Mouse (Mus musculus): ENCODE measurements around the gene Cfap300. TPM values are rescaled to one million over a fixed set of nuclear protein-coding genes. Genes with fewer than 3 reads are reported as not detected.
A peak's percentile ranks its signal among the peaks of the same experiment; 100 is the strongest.

Gene Cfap300
- total RNA-seq (2021) = 1 to 10 TPM in 1 of 2 experiments, under 1 TPM in 1; 0.76 to 1.4 TPM
- long read RNA-seq, experiment 1 = 0 reads
- long read RNA-seq, experiment 2 = 0 reads

- intact Hi-C loops (cut with DNase I) = loop anchor here (5.0 kb wide), 1 partner anchor 35 kb away; no protein-coding TSS in a partner anchor
- peak; percentile 97 to 98 for DNase-seq
Observed at GRCm38 (mm10) chr9:8042338-8043043, at the start of gene Cfap300. TSS of gene Cfap300 (minus strand) at chr9:8042823.

- intact Hi-C loops (cut with DNase I) = loop anchor here (10.0 kb wide), 1 partner anchor 364 kb away; no protein-coding TSS in a partner anchor
Observed at GRCm38 (mm10) chr9:8078882-8079281, 36.3 kb upstream of the Cfap300 start.

DNA sequence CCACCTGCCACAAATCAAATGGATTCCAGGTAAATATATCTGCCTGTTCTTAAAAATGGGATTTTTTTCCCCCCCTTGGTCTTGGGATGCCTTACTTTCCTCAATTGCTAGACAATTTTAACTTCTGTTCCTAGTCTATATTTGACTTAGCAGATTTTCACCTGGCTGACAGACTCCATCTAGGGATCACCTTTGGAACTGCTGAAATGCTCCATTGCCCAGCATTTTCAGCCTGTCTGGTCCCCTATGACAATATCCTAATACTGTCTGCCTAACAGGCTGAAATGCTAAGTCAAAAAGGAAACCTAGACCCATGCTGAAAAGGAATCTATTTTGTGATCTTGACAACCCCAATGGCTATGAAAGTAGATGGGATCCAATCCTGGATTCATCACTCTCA is 31.7 kb upstream of the Cfap300 start:
- DNase-seq = peak in 1 of 2 experiments; percentile 14

More at GRCm38 (mm10) chr9:8078882-8079281, 36.3 kb upstream of the Cfap300 start:
- no peak for DNase-seq

GRCm38 (mm10) chr9:8073203-8073755 is 30.7 kb upstream of the Cfap300 start:
- intact Hi-C loops (cut with DNase I) = loop anchor here (5.0 to 10.0 kb wide), 2 partner anchors 161 to 358 kb away; no protein-coding TSS in a partner anchor
- no peak for DNase-seq

More for the DNA sequence above, 31.7 kb upstream of the Cfap300 start:
- intact Hi-C loops (cut with DNase I) = loop anchor here (5.0 to 10.0 kb wide), 2 partner anchors 162 to 360 kb away; no protein-coding TSS in a partner anchor

GRCm38 (mm10) chr9:8059636-8060035 is 17.0 kb upstream of the Cfap300 start:
- no peak for DNase-seq
- intact Hi-C loops (cut with DNase I) = no loop called here

DNA sequence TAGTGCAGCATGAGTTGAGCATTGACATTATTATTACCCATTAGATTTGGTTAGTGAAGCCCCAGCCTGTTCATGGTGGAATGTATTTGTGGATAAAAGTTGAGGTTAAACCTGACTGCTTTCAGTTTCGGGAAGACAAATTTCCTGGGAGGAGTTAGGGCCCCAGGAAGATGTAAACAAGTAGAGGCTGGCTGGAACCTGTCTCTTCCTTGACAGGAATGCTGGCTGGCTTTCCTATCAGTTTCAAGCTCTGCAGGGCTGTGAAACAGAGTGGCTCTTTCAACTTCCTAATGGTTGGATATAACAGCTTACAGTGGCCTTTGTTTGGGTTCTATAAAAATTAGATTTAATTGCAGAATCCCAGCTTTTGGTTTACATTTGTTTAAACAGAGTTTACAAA is 12.2 kb upstream of the Cfap300 start:
- DNase-seq = no peak
- intact Hi-C loops (cut with DNase I) = no loop called here

- DNase-seq = no peak
- intact Hi-C loops (cut with DNase I) = loop anchor here (5.0 kb wide), 1 partner anchor 36 kb away; no protein-coding TSS in a partner anchor
Observed at GRCm38 (mm10) chr9:8043044-8043387, 393 bp upstream of the Cfap300 start.

- intact Hi-C loops (cut with DNase I) = no loop called here
- no peak for DNase-seq
Observed at GRCm38 (mm10) chr9:8035546-8035945, 7.1 kb downstream of the Cfap300 start.

GRCm38 (mm10) chr9:8035091-8035490 is 7.5 kb downstream of the Cfap300 start:
- intact Hi-C loops (cut with DNase I) = no loop called here
- no peak for DNase-seq

DNA sequence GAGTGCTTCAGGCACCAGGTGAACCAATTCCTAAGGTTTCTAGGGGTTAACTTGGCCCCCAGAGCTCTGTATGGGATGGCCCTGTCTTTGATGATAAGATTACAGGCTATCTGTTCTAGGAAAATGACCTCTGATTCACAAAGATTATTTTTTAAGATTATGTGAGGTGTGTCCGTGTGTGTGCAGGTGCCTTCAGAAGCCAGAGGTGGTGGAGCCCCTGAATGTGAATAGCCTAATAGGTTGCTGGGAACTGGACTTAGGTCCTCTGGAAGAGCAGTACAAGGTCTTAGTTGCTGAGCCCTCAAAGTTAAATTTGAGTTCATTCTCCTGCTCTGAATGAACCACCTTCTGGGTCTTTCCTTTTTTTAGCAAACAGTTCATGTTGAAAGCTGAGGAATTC is 8.5 kb downstream of the Cfap300 start:
- intact Hi-C loops (cut with DNase I) = no loop called here
- no peak for DNase-seq

GRCm38 (mm10) chr9:8032847-8033246 is 9.8 kb downstream of the Cfap300 start:
- intact Hi-C loops (cut with DNase I) = no loop called here
- DNase-seq = no peak

DNA sequence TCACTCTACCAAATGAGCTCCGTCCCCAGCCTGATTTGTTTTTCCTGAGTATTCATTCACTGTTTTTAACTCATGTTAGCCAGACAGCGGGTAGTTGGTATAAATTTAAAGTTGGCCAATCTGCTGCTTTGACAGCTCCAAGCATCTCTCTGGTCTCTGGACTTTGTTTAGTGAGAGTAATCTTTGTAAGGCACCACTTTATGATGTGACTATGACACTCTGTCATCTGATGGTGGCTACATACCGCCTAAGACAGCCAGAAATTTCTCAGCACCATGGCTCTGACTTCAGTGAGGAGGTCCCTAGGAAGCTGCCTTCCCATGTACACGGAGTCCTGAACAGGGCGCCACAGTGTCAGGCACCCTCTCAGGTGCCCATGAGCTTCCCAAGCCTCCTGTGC is 24.0 kb downstream of the Cfap300 start:
- no peak for DNase-seq
- intact Hi-C loops (cut with DNase I) = no loop called here

- intact Hi-C loops (cut with DNase I) = no loop called here
- DNase-seq = peak; percentile 8 to 32
Observed at GRCm38 (mm10) chr9:8017253-8017913, 25.2 kb downstream of the Cfap300 start.

- peak; percentile 94 to 95 for DNase-seq
- intact Hi-C loops (cut with DNase I) = loop anchor here (5.0 to 10.0 kb wide), 4 partner anchors 42 to 240 kb away; partner anchors contain the start of genes Birc2, Cep126 and Tmem123
Observed at GRCm38 (mm10) chr9:8004370-8004991, 38.1 kb downstream of the Cfap300 start, which contains the start of gene Yap1. TSS of gene Yap1 (minus strand) at chr9:8004596.

- DNase-seq = peak; percentile 61 to 67
- intact Hi-C loops (cut with DNase I) = loop anchor here (5.0 to 10.0 kb wide), 4 partner anchors 41 to 239 kb away; partner anchors contain the start of genes Birc2, Cep126 and Tmem123
Observed at GRCm38 (mm10) chr9:8003301-8004271, 39.0 kb downstream of the Cfap300 start.

DNA sequence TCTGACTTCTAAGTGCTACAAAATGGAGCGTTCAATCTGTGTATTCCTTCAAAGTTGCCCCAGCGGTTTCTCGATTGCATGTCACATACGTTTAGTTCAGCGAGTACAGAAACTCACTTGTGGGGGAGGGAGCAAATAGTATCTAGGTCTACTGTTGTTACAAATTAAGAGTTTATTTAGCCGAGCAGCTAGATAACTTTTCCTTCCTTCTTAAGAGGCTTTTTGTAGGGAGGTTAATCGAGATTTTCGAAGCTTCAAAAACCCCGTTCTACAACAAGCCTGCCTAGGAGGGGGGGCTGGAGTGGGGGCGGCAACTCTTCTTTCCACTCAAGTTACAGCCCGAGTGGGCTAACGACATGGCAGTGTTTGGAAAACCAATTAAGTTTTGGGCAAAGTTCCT is 39.8 kb downstream of the Cfap300 start:
- peak in 1 of 2 experiments; percentile 14 for DNase-seq
- intact Hi-C loops (cut with DNase I) = loop anchor here (5.0 to 10.0 kb wide), 4 partner anchors 41 to 238 kb away; partner anchors contain the start of genes Birc2, Cep126 and Tmem123

- intact Hi-C loops (cut with DNase I) = loop anchor here (5.0 to 10.0 kb wide), 4 partner anchors 39 to 237 kb away; partner anchors contain the start of genes Birc2, Cep126 and Tmem123
- peak in 1 of 2 experiments; percentile 26 for DNase-seq
Observed at GRCm38 (mm10) chr9:8001352-8001751, 41.3 kb downstream of the Cfap300 start.

DNA sequence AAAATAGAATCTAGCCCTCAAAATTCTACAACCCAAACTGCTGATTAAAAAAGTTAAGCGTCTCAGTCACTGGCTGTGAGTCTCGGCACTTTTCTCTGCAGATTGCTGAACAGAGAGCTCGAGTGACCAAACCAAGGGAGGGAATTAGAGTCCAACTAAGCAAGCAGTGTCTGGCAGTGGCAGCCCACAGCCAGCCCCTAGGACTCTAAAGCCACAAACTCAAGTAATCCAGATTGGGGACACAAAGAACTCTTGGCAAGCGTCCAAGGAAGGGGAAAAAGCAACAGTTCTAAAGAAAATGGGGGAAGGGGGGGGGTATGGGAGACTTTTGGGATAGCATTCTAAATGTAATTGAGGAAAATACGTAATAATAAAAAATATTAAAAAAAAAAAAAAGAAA is 48.3 kb downstream of the Cfap300 start:
- intact Hi-C loops (cut with DNase I) = no loop called here
- no peak for DNase-seq

DNA sequence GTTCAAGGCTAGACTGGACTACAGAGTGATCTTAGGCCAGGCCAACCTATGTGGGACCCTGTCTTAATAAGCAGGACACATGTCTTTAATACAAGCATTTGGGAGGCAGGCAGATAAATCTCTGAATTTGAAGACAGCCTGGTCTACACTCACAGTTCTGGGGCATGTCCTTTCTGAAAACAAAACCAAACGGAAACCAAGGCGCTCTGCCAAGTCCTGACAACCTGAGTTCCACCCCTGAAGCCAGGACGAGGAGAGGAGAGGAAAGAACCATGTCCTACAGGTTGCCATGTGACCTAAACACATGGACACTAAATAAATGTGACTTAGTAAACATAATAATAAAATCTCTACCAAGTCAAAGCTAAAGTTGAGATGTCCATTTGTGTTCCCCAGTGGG is 50.0 kb downstream of the Cfap300 start:
- peak; percentile 36 to 38 for DNase-seq
- intact Hi-C loops (cut with DNase I) = no loop called here
